Mouse (Mus musculus) lung, embryonic 14.5 days (tissue): ENCODE data around the gene March5. TPM values are rescaled to one million over a fixed set of nuclear protein-coding genes. Genes with fewer than 3 reads are reported as not detected.

Experiments used
- ATAC-seq: fragments of 200-750 bp; cut with Nextera tagmentation; 2 replicates; pipeline ENCODE4 v1.8.0; 2017; ENCODE audit warnings: mild to moderate bottlenecking, moderate TSS enrichment, moderate library complexity; ENCODE audit not compliant: insufficient read depth
- DNase-seq: peaks from one replicate; pipeline ENCODE4 v3.0.0-alpha.2; 2015
- H3K27ac ChIP-seq: fragments of 300-500 bp; sonication (generic); 2 replicates; pipeline ENCODE4 v1.5.1; 2014; ENCODE audit warnings: low read depth, mild to moderate bottlenecking, moderate library complexity
- H3K27me3 ChIP-seq: fragments of 300-500 bp; sonication (generic); 2 replicates; pipeline ENCODE4 v1.6.1; 2014; ENCODE audit warnings: low read length, control low read depth; ENCODE audit not compliant: insufficient read depth
- H3K36me3 ChIP-seq: fragments of 300-500 bp; sonication (generic); 2 replicates; pipeline ENCODE4 v1.6.1; 2014; ENCODE audit warnings: control low read depth; ENCODE audit not compliant: insufficient read depth
- H3K4me1 ChIP-seq: fragments of 300-500 bp; sonication (generic); 2 replicates; pipeline ENCODE4 v1.6.1; 2014; ENCODE audit warnings: antibody characterized with exemption, control low read depth; ENCODE audit not compliant: insufficient read depth
- H3K4me2 ChIP-seq: fragments of 300-500 bp; sonication (generic); 2 replicates; pipeline ENCODE4 v1.6.1; 2014; ENCODE audit warnings: mild to moderate bottlenecking
- H3K4me3 ChIP-seq: fragments of 300-500 bp; sonication (generic); 2 replicates; pipeline ENCODE4 v1.5.1; 2014; ENCODE audit warnings: low read depth, low read length
- H3K9ac ChIP-seq: fragments of 300-500 bp; sonication (generic); 2 replicates; pipeline ENCODE4 v1.6.1; 2014
- H3K9me3 ChIP-seq: fragments of 300-500 bp; sonication (generic); 2 replicates; pipeline ENCODE4 v1.6.1; 2016; ENCODE audit warnings: low read depth, low read length, control low read depth
- CTCF ChIP-seq: IDR thresholded peaks from 2 replicates; pipeline ENCODE4 v1.5.1; 2016; ENCODE audit warnings: antibody characterized with exemption, low read depth
- WGBS: fragments of 180-500 bp; shearing (Covaris S2); extraction: QIAGEN DNeasy Blood & Tissue Kit; methylation state at CpG from one replicate; pipeline ENCODE4 v1.1.7; 2014; 5-methylcytosine and 5-hydroxymethylcytosine counted together
- polyA plus RNA-seq: library from polyadenylated mRNA; unstranded; fragments of >200 nt; fragmentation: Nextera tagmentation; extraction: Ambion mirVana; gene quantifications from 2 replicates; pipeline ENCODE4 v1.2.1, GENCODE M21; 2014

The March5 gene
- polyA plus RNA-seq, 1 experiment from 2014 or later, result 113 TPM

- TF ChIP-seq CTCF, result no peak
- 32% methylated on average over 3 of the region's 3 CpGs for WGBS
- no peaks in the 10 kb centered on the region for H3K9me3 ChIP-seq
- H3K27ac ChIP-seq, result no peak overlapping the region
- no peak overlapping the region for H3K4me2 ChIP-seq
- no peak overlapping the region for H3K4me3 ChIP-seq
- no peaks in the 10 kb centered on the region for H3K27me3 ChIP-seq
- no peak for DNase-seq
- no peaks in the 10 kb centered on the region for H3K36me3 ChIP-seq
- H3K9ac ChIP-seq, result no peak overlapping the region
- ATAC-seq, result no peak
- H3K4me1 ChIP-seq, result no peaks in the 10 kb centered on the region
Observed at GRCm38 (mm10) chr19:37246859-37247258, 39.5 kb downstream of the March5 start.

- no peaks in the 10 kb centered on the region for H3K9me3 ChIP-seq
- ATAC-seq (no peak), DNase-seq (no peak)
- no peak overlapping the region for H3K9ac ChIP-seq
- H3K36me3 ChIP-seq, result no peaks in the 10 kb centered on the region
- no peaks in the 10 kb centered on the region for H3K27me3 ChIP-seq
- no peak for TF ChIP-seq CTCF
- no peak overlapping the region for H3K4me3 ChIP-seq
- no peak overlapping the region for H3K4me2 ChIP-seq
- no peaks in the 10 kb centered on the region for H3K4me1 ChIP-seq
- H3K27ac ChIP-seq, result no peak overlapping the region
- 68% methylated on average over 3 of the region's 3 CpGs for WGBS
Observed at GRCm38 (mm10) chr19:37248199-37248598, 40.9 kb downstream of the March5 start.

GRCm38 (mm10) chr19:37252104-37252503, 44.8 kb downstream of the March5 start:
- Histone ChIP-seq H3K4me3 (no peak overlapping the region), H3K27ac (no peak overlapping the region), H3K36me3 (no peaks in the 10 kb centered on the region), H3K9me3 (no peaks in the 10 kb centered on the region), H3K9ac (no peak overlapping the region), H3K4me1 (no peaks in the 10 kb centered on the region), H3K4me2 (no peak overlapping the region), H3K27me3 (no peaks in the 10 kb centered on the region)
- ATAC-seq, result no peak
- WGBS, result 58% methylated on average over 6 of the region's 6 CpGs
- DNase-seq, result no peak
- no peak for TF ChIP-seq CTCF

- TF ChIP-seq CTCF, result no peak
- no peak overlapping the region for H3K27ac ChIP-seq
- no peak overlapping the region for H3K9ac ChIP-seq
- H3K4me1 ChIP-seq, result no peaks in the 10 kb centered on the region
- no peaks in the 10 kb centered on the region for H3K36me3 ChIP-seq
- no peaks in the 10 kb centered on the region for H3K9me3 ChIP-seq
- ATAC-seq (no peak), DNase-seq (no peak)
- no peak overlapping the region for H3K4me2 ChIP-seq
- 88% methylated on average over 9 of the region's 9 CpGs for WGBS
- no peaks in the 10 kb centered on the region for H3K27me3 ChIP-seq
- no peak overlapping the region for H3K4me3 ChIP-seq
Observed at GRCm38 (mm10) chr19:37255321-37255720, 48.0 kb downstream of the March5 start.

- Histone ChIP-seq H3K27ac (no peak overlapping the region), H3K27me3 (no peaks in the 10 kb centered on the region), H3K4me1 (no peaks in the 10 kb centered on the region), H3K36me3 (no peaks in the 10 kb centered on the region), H3K4me2 (no peak overlapping the region), H3K9me3 (no peaks in the 10 kb centered on the region), H3K4me3 (no peak overlapping the region), H3K9ac (no peak overlapping the region)
- no peak for TF ChIP-seq CTCF
- 26% methylated on average over 4 of the region's 4 CpGs for WGBS
- ATAC-seq, result no peak
- no peak for DNase-seq
Observed at GRCm38 (mm10) chr19:37262389-37262788, 55.0 kb downstream of the March5 start.

GRCm38 (mm10) chr19:37263566-37263942, 56.2 kb downstream of the March5 start:
- ATAC-seq, result no peak
- 65% methylated on average over 8 of the region's 8 CpGs for WGBS
- H3K4me1 ChIP-seq, result no peaks in the 10 kb centered on the region

GRCm38 (mm10) chr19:37263943-37264897, 56.9 kb downstream of the March5 start:
- peak; percentile 11 for DNase-seq
- Histone ChIP-seq H3K9me3 (no peaks in the 10 kb centered on the region), H3K4me3 (no peak overlapping the region), H3K27ac (no peak overlapping the region), H3K4me2 (no peak overlapping the region), H3K27me3 (no peaks in the 10 kb centered on the region), H3K9ac (no peak overlapping the region), H3K36me3 (no peaks in the 10 kb centered on the region), H3K4me1 (no peaks in the 10 kb centered on the region)
- WGBS, result 50% methylated on average over 23 of the region's 23 CpGs
- no peak for ATAC-seq
- no peak for TF ChIP-seq CTCF

More at GRCm38 (mm10) chr19:37263566-37263942, 56.2 kb downstream of the March5 start:
- H3K27ac ChIP-seq, result no peak overlapping the region
- DNase-seq, result no peak
- H3K9me3 ChIP-seq, result no peaks in the 10 kb centered on the region
- no peak overlapping the region for H3K4me2 ChIP-seq
- no peaks in the 10 kb centered on the region for H3K27me3 ChIP-seq
- H3K4me3 ChIP-seq, result no peak overlapping the region
- TF ChIP-seq CTCF, result no peak
- H3K9ac ChIP-seq, result no peak overlapping the region
- H3K36me3 ChIP-seq, result no peaks in the 10 kb centered on the region
